Mouse (Mus musculus) frontal cortex, adult 2 months (tissue): Measurements from ENCODE around the gene Ggcx. TPM values are rescaled to one million over a fixed set of nuclear protein-coding genes. Genes with fewer than 3 reads are reported as not detected.

Source experiments
- DNase-seq, 2 experiments: peaks; one replicate each; pipeline ENCODE4 v3.0.0; 2022; ENCODE audit warnings: low spot score in 1 of 2; ENCODE audit errors: extremely low spot score in 1 of 2
- polyA plus RNA-seq: library from polyadenylated mRNA; depleted of rRNA; stranded (reverse); fragments of >200 nt; gene quantifications from 2 replicates; pipeline ENCODE4 v1.2.3, GENCODE M21; 2012; rRNA removed

Gene Ggcx
- polyA plus RNA-seq = 20.3 and 24.4 TPM in 2 replicates

DNA sequence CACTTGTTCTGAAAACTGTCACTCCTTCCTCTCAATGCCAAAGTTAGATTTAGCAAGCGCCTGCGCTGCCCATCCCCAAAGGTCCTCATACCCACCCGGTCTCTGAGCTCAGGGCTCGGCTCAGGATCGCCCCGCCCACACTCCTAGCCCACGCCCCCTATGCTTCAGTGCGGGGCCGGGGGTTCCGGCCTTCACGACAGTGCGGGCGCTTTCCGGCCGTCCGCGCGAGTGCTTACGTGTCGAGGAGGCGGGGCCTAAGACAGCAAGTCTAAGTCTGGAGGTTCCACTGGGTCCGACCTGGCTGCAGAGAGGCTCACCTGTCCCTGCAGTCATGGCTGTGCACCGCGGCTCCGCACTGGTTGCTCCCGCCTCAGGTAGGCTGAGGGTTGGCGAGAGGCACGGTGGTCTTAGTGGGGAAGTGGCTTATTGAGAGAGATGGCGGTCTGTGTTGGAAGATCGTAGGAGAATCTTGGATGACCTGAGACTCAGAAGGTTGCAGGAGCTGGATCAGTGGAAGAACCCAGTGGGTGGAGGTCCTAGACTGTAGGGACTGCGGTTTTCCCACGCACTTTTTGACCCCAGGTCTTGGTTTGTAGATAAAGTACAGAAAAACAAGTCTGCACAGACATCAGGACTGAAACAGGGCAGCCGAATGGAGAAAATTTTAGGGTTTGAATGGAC, at the start of gene Ggcx:
Gene Ggcx, plus strand, starts transcription at position 233 of the 681 bp plus-strand sequence.
- peak; percentile 90 to 91 for DNase-seq

DNA sequence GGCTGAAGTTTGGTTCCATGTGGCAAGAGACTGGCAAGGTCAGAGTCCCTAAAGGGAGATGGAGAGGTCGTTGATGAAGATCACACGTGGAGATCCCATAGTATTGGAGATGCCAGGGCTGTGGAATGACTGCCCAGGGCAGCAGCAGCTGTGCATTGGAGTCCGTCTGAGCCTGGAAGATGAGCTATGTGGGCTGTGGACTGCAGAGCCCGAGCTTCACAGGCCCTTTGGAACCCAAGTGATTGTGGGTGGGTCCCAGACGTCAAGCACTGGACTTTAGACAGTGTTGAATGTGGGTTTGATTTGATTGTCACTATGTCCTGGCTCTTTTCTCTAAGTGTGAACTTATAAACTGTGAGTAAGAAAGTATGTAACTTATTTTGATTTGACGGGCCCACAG, 49.1 kb upstream of the Ggcx start:
- DNase-seq = no peak

DNA sequence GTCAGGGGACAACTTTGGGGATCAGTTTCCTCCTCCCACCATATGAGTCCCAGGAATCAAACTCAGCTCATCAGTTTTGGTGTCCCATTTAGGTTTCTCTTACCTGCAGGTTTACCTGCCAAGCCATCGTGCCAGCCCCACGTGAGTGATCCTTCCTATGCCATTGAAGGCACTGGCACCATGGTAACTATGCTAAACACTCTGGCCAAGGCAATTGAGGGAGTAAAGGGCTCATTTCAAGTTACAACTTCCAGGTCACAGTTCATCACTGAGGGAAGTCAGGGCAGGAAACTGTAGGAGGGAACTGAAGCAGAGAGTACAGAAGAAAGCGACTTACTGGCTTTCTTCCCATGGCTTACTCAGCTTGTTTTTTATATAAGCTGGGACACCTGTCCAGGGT, 47.8 kb upstream of the Ggcx start:
- no peak for DNase-seq

DNA sequence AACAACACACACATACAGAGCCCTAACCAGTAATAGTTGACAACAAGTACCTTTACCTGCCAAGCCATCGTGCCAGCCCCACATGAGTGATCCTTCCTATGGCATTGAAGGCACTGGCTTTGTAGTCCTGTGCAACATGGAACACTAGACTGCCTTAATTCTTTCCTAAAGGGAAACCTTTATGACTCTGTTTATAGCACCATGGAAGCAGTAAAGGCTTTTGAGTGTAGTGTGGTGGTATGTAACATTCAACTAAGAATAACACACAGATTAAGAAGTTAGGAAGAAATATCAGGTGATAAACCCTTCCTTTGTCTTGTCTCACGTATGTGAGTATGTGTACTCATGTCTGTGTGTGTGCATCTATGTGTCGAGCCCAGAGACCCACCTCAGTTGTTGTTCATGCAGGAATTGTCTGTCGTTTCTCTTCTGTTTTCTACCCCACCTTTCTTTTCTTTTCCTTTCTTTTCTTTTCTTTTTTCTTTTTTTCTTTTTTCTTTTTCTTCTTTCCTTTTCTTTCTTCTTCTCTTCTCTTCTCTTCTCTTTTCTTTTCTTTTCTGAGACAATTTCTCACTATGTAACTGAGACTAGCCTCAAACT, 47.2 kb upstream of the Ggcx start, which contains the start of gene Rnf181:
Gene Rnf181, minus strand, starts transcription at position 113 of the 600 bp plus-strand sequence.
- no peak for DNase-seq

DNA sequence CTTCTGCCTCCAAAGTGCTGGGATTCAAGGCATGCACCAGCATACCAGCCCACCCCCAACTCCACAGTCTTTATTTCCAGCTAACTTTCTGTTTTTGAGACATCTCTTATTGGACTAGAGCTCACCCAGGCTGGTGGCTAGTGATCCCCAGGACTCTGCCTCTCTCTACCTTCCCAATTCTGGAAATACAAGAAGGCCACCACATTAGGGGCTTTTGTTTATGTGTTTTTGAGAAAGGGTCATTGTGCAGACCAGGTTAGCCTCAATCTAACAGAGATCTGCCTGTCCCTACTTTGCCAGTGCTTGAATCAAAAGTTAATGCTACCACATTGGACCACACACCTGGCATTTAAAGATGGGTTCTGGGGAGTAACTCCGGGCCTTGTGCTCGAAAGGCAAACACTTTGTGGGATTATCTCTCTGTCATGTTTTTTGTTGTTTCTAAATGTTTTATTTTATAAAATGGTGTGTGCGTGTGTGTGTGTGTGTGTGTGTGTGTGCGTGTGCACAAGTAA, 46.6 kb upstream of the Ggcx start:
- no peak for DNase-seq

DNA sequence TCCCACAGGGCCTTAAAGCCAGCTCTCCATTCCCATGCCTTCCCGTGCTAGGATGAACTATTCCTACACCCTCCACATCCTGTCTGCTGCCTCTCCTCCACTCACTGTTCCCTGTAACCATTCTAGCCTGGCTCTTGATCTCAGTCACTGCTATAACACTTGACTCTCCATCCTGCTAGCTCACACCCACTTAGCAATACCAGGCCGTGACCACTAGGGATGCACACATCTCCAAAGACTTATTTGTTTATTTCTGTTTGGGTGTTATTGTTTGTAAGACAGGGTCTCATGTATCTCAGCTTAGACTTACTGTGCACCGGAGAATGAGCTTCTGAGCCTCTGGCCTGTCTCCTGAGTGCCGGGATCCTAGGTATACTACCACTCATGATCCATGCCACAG, 44.6 kb upstream of the Ggcx start:
- no peak for DNase-seq

DNA sequence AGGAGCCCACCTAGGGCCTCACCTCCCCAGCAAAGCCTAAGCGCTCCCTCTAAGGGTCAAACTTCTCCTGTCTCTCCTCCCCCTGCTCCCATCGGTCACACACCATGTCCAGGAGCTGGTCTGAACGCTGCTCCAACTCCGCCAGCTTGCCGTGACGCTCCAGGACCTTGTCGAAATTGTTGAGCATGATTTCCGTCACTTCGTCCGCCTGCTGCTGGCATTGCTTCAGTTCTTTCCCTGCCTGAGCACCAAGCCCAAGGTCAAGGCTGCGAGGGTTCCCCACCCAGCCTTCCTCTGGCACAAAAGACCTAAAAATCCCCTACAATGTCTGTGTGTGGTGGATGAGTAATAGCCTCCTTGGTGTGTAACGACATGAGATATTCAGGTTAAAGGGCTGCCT, 44.0 kb upstream of the Ggcx start:
- DNase-seq = no peak

DNA sequence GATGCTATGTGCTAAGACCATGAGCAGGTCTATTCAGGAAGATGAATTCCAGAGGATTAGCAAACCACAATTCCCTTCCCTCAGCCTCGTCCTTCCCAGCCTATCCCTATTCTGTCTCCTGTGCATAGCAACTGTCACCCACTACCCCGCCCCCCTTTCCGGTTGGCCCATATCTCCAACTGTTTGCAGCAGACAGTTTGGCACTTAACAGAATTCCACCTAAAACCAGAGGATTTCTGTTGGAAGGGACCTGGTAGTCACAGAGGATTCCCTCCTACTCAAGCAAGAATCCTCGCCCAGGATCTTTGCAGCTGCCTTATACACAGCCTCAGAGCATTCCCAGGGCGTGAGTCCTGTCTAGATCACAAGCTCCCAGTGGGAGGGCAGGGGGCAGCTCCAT, 43.0 kb upstream of the Ggcx start:
- DNase-seq = peak in 1 of 2 experiments; percentile 79

DNA sequence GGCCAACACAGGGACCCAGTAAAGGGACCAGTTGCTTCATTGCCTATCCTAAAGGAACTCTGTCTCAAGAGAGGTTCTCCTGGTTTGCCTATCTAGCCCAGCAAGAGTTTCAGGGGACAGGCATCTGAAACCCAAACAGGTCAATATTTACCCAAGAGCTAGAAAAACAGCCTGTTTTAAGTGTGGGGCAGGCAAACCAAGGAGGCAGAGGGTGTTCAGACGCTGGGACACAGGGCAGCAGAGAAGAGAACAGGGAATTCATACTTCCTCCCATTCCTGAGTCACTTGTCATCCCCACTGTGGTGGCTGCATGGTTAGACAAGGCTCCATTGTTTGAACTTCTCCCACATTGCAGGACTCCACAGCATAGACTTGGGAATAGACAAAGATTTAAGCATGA, 42.5 kb upstream of the Ggcx start:
- DNase-seq = no peak

DNA sequence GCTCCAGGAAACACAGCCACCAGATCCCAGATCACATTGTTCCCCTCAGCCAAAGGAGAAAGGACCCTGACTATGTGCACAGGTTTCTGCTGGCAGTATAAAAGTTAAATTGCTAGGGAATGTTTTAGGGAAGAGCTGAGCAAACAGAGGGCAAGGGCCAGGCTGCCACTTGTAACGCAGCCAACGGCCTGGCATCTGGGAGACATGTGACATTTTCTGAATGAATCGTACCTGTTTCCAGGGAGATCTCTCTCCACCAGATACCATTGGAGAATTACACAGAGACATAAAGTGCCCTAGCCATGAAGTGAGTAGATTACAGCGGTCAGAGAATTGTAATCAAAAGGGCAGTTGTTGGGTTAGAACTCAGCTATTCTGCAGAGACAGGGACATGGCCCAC, 40.9 kb upstream of the Ggcx start:
- DNase-seq = no peak

DNA sequence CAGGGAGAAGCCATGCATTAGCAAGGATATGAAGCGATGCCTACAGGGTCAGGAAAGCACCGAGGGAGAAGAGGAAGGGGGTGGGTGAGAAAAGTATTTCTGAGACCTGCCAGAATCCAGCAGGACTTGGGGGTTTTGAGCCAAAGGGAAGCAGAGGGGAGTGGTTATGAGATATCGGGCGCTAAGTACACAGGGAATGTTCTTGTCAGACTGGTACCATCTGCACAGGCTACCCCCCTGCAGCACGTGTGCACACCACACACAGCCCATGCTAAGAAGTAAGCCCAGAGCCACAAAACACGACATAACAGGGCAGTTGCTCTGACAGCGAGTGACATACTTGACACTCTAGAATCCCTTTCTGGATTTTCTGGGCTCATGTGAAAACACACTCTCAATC, 39.9 kb upstream of the Ggcx start:
- DNase-seq = no peak

DNA sequence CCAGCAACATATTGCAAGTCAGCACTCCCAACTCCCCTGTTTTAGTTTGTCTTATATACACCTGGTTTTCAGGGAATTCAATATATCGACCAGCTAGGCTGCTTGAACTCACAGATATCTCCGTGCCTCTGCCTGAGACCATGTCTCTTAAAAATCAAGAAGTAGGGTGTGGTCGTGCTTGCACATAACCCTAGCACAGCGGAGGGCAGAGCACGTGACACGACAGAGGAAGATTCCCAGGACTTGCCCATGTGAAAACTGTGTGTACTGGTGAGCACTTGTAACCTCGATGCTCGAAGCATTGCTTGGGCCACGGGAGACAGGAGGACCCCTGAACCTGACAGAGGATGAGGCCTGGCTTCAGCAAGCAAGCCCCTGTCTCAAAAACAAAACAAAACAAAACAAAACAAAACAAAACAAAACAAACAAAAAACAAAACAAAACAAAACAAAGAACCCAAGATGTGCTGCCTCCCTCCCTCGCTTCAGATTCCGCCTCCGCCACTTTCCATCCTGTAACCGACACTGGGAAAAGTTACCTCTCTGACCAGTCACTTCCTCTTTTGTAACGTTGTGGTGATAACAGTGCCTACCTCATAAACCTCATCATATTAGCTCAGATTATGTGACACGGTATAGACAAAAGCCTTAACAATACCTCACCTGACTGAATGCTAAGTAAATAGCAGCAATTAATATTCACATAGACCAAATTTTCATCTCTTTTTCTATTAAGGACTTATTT, 39.1 kb upstream of the Ggcx start:
- no peak for DNase-seq

DNA sequence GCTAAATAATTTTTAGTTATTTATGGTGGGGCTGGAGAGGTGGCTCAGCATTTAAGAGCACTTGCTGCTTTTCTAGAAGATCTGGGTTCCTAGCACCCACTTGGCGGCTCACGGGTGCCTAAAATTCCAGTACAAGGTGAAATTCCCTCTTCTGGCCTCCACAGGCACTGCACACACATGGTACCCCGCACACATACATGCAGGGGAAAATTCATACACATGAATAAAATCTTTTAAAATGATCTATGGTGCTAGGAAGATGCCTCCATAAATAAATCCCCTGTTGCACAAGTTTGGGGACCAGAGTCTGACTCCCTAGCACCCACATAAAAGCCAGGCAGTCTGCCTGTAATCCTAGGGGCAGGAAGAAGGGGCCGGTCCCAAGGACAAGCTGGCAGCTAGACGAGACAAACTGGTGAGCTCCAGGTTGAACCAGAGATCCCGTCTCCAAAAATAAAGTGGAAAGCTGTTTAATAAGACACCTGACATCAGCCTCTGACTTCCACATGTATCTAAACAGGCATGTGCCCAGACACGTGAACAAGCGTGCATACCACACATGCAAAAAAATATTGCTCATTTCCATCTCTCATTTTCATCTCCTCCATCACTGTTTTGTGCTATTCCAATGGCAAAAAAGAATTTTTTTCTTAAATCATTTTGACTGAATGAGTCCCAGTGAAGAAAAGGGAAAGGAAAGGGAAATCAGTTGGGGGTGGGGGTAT, 35.4 kb upstream of the Ggcx start:
- no peak for DNase-seq

DNA sequence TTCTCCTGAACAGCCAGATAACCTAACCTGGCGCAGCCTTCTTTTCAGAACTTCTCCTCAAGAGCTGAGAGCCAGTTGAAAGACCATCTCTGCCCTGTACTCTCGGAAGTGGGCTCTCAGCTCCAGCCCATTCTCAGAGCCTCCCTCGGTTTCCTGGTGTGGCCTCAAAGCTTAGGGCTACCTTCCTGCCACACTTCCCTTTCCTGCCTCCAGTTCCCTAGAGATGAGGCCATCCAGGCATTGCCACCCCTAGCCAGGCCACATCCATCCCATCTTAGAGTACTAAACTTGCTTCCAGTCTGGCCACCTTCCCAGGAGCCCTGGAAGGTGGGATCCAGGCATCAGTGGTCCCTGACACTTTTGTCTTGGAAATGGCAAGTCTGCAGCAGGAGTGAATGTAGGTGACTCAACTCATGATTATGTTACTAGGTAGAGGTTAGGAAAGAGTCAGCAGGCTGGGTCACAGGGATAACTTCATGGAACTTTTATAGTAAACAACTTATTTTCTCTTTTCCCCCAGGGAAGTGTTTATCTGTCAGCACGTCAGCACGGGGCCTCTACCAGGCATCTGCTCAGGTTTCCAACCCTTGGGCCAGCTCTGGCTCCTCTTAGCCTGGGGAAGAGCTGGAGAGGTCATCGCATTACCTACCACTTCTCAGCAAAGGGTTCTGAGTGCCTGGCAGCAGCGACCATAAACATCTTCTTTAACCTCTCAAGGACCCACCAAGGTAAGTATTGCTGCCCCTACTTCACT, 34.6 kb upstream of the Ggcx start:
- no peak for DNase-seq

DNA sequence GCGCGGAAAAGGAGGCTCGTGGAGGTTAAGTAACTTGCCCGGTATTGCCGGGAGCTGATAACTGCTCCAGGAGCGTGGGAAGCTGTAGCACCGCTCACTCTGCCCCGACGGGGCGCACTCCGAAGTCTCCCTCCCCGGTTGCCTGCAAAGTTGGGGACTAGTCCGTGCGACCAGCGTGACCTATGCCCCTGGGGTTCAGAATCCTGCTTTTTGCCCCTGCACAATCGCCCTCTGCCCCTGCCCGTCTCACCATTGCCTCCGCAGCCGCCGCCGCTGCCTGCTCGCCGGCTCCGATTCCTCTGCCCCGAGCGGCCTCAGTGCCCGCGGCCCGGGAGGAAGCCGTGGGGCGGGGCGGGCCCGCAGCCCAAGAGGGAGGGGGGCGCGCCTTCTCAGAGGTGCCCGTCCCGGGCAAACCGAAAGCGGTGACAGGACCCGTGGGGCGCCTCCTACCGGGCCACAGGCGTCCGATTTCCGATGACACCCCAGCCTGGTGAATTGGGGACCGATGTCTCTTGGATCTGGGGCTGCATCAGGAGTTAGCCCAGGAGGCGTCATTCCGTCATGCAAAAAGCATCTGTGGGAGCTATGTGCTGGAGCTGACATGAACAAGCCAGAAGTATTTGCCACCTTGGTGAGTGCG, 33.9 kb upstream of the Ggcx start, which contains the start of gene Vamp5:
Gene Vamp5, minus strand, starts transcription at position 338 of the 640 bp plus-strand sequence.
- no peak for DNase-seq

DNA sequence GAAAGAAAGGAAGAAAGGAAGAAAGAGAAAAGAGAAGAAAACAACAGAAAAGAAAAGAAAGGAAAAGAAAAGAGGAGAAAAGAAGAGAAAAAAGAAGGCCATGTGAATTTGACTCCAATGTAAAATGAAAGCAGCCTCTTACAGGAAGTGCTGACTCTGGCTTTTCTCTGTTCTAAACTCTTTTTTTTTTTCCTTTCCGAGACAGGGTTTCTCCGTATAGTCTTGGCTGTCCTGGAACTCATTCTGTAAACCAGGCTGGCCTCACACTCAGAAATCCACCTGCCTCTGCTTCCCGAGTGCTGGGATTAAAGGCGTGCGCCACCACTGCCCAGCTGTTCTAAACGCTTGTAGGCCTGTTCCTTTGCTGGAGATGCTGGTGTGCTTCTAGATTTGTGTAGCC, 31.6 kb upstream of the Ggcx start:
- DNase-seq = no peak

DNA sequence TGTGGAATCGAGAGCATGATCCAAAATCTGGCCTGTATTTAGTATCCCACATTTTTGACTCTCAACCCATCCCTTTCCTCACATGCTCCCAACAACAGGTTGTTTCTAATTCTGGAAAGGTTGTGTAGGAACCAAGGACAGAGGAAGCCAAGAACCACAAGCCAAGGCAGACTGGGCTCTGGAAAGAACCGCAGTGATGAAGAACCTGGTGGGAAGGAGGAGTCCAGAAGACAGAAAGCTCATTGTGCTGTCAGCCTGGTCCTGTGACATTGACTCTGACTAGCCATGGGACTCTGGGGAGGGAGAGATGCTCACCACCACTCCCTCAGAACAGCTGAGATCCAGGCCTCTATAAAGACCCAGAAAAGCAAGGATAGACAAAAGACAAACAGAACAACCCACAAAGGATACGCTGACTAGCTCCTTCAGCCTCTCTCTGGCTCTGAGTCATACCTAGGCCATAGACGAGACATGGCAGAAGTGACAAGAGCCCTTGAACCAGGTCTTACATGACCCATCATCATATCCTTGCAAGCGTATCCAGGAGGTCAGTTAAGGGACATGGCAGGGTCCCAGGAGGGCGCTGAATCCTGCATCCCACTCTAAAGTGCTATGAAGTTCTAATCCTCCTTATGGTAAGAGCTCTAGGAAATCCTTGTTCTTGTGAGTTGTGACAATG, 30.8 kb upstream of the Ggcx start:
- DNase-seq = no peak

DNA sequence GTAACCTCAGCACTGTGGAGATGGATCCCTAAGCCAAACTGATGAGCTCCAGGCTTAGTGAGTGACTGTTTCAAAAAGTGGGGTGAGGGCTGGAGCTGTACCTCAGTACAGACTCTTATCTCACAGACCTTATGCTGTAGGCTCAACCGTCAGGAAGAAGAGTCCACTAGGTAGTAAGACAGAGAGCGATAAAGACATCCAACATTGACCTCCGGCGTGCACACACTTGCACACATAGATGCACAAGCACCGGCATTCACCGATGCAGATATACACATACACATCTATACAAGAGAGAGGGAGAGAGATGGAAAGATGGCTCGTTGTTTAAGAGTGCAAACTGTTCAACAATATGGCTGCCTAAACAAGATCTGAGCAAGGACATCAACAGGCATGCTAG, 30.2 kb upstream of the Ggcx start:
- DNase-seq = no peak

DNA sequence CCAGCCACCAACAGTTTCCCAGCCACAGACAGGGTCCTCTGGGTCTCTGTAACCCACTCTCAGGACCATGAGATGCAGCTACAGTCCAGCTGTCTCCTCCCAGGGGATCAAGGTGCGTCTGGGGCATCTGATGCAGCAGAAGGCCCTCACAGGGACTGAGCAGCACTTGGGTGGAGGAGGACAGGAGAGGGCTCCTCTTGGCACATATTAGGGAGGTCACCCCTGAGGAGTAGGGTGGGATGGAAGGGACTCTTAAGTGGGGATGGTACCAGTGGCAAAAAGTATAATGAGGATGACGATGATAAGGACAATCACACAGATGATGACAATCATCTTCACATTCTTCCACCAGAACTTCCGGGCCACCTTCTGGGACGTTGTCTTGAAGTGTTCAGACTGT, 28.9 kb upstream of the Ggcx start:
- no peak for DNase-seq
